Mouse (Mus musculus): ENCODE data around the gene Crebl2. TPM values are rescaled to one million over a fixed set of nuclear protein-coding genes. Genes with fewer than 3 reads are reported as not detected.

Gene Crebl2
- total and polyA plus RNA-seq, 3 experiments = 1.5 to 3.7 TPM; not detected in 1

DNA sequence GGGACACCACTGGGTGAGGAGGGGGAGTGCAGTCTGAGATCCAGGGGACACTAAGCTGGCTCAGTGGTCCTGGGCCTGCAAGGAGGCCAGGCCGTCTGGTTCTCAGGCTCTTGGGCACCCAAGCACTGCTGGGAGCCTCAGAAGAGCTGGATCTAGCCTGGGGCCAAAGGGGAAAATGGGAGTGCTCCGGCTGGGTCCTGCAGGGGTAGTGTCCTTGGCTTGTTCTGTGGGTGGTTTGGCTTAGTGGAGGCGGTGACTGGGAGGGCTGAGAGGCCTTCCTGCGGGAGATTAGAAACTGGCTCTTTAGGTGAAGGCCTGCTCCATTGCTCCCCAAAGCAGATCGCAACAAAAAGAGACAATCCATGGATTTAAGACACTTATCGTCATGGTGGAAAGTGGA lies 16.4 kb downstream of the Crebl2 start:
- H3K9ac ChIP-seq (ENCODE audit: control insufficient read depth, low read depth, low read length, poor library complexity, severe bottlenecking) = no peak overlapping the region
- no peak overlapping the region for H3K4me3 ChIP-seq (ENCODE audit: control insufficient read depth in 1 of 2, insufficient read depth in 1 of 2, low read depth in 2 of 2, low read length in 2 of 2)
- DNase-seq (ENCODE audit: low read depth, low spot score) = no peak
- no peaks in the 10 kb centered on the region; a peak in 1 of 4 replicates for H3K4me1 ChIP-seq (ENCODE audit: control insufficient read depth in 1 of 2, insufficient read depth in 2 of 2, low read length in 2 of 2)
- no peak overlapping the region for H3K27ac ChIP-seq (ENCODE audit: control insufficient read depth, low read depth, low read length)
- no peaks in the 10 kb centered on the region for H3K9me3 ChIP-seq (replicated peaks; ENCODE audit: insufficient read depth, low read length)
- no peaks in the 10 kb centered on the region for H3K79me2 ChIP-seq (ENCODE audit: control insufficient read depth, insufficient read depth, low read length, poor library complexity)
- H3K27me3 ChIP-seq (ENCODE audit: control insufficient read depth in 1 of 2, insufficient read depth in 2 of 2, low read length in 2 of 2) = no peaks in the 10 kb centered on the region
- H3K36me3 ChIP-seq (ENCODE audit: control insufficient read depth in 1 of 2, insufficient read depth in 2 of 2, low read length in 2 of 2) = no peaks in the 10 kb centered on the region
- no peak for TF ChIP-seq ZMIZ1 (IDR thresholded peaks at IDR 0.05; ENCODE audit: low read depth, low read length)
- no peak for TF ChIP-seq JUND (IDR thresholded peaks at IDR 0.05; ENCODE audit: low read depth, low read length)
- TF ChIP-seq SIN3A (IDR thresholded peaks at IDR 0.05; ENCODE audit: low read length) = no peak
- no peak for TF ChIP-seq TCF12 (IDR thresholded peaks at IDR 0.05; ENCODE audit: low read depth, low read length)
- TF ChIP-seq NELFE (IDR thresholded peaks at IDR 0.05; ENCODE audit: low read depth, low read length) = no peak

DNA sequence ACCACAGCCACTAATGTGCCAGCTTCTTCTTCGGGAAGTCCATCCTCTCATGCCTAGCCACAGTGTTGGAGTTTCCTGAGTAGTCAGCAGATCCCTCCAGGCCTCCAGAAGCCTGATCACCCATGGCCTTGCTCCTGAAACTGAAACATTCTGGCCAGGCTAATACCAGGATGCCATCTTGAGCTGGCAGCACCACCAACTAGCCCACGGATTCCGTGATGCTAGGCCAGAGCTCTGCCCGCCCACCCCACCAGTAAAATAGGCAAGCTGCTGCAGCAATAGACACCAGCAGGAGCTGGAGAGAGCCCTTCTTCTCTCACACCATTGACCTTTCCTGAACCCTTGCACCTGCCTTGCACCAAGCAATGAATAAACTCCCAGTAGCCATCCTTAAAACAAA lies 17.6 kb downstream of the Crebl2 start:
- H3K27ac ChIP-seq (ENCODE audit: control insufficient read depth, low read depth, low read length) = no peak overlapping the region
- H3K4me3 ChIP-seq (ENCODE audit: control insufficient read depth in 1 of 2, insufficient read depth in 1 of 2, low read depth in 2 of 2, low read length in 2 of 2) = no peak overlapping the region
- no peaks in the 10 kb centered on the region for H3K27me3 ChIP-seq (ENCODE audit: control insufficient read depth in 1 of 2, insufficient read depth in 2 of 2, low read length in 2 of 2)
- DNase-seq (ENCODE audit: low read depth, low spot score) = no peak
- no peak for TF ChIP-seq RCOR1 (IDR thresholded peaks at IDR 0.05; ENCODE audit: low read depth, low read length)
- TF ChIP-seq MXI1 (IDR thresholded peaks at IDR 0.05; ENCODE audit: low read depth, low read length) = no peak
- no peak for TF ChIP-seq ZMIZ1 (IDR thresholded peaks at IDR 0.05; ENCODE audit: low read depth, low read length)
- no peaks in the 10 kb centered on the region for H3K79me2 ChIP-seq (ENCODE audit: control insufficient read depth, insufficient read depth, low read length, poor library complexity)
- H3K9me3 ChIP-seq (replicated peaks; ENCODE audit: insufficient read depth, low read length) = no peaks in the 10 kb centered on the region
- H3K9ac ChIP-seq (ENCODE audit: control insufficient read depth, low read depth, low read length, poor library complexity, severe bottlenecking) = no peak overlapping the region
- no peaks in the 10 kb centered on the region; a peak in 1 of 4 replicates for H3K4me1 ChIP-seq (ENCODE audit: control insufficient read depth in 1 of 2, insufficient read depth in 2 of 2, low read length in 2 of 2)
- H3K36me3 ChIP-seq (ENCODE audit: control insufficient read depth in 1 of 2, insufficient read depth in 2 of 2, low read length in 2 of 2) = no peaks in the 10 kb centered on the region

DNA sequence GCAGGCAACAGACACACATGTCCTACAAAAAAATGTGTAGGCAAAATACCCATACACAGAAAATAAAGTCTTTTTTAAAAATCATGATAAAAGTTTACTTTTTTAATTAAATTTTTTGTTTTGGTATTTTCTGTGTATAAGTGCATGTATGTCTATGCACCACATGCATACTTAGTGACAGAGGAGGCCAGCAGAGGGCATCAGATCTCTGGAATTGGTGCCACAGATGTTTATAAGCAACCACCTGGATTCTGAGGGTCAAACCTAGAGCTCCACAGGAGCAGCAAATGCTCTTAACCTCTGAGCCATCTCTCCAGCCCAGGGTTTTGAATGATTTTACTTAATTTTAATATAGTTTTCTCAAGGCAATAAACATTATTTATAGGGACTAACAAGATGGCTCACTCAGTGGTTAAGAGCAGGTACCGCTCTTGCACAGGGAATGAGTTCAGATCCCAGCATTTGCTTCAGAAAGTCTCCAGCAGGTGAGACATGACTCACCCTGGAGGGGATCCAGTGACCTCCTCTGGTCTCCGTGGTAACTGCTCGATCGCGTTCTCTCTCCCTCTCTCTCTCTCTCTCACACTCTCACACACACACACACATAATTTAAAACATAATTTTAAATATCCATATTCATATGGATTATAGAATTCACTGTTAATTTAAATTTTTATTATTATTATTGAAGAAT lies 18.4 kb downstream of the Crebl2 start:
- no peak overlapping the region for H3K27ac ChIP-seq (ENCODE audit: control insufficient read depth, low read depth, low read length)
- DNase-seq (ENCODE audit: low read depth, low spot score) = peak; percentile 60
- H3K79me2 ChIP-seq (ENCODE audit: control insufficient read depth, insufficient read depth, low read length, poor library complexity) = no peaks in the 10 kb centered on the region
- no peaks in the 10 kb centered on the region for H3K27me3 ChIP-seq (ENCODE audit: control insufficient read depth in 1 of 2, insufficient read depth in 2 of 2, low read length in 2 of 2)
- no peak overlapping the region for H3K4me3 ChIP-seq (ENCODE audit: control insufficient read depth in 1 of 2, insufficient read depth in 1 of 2, low read depth in 2 of 2, low read length in 2 of 2)
- H3K4me1 ChIP-seq (ENCODE audit: control insufficient read depth in 1 of 2, insufficient read depth in 2 of 2, low read length in 2 of 2) = no peaks in the 10 kb centered on the region; a peak in 1 of 4 replicates
- H3K36me3 ChIP-seq (ENCODE audit: control insufficient read depth in 1 of 2, insufficient read depth in 2 of 2, low read length in 2 of 2) = no peaks in the 10 kb centered on the region
- no peak overlapping the region for H3K9ac ChIP-seq (ENCODE audit: control insufficient read depth, low read depth, low read length, poor library complexity, severe bottlenecking)
- H3K9me3 ChIP-seq (replicated peaks; ENCODE audit: insufficient read depth, low read length) = no peaks in the 10 kb centered on the region
- TF ChIP-seq CTCF (IDR thresholded peaks at IDR 0.05 in 2 of 3, conservative IDR thresholded peaks at IDR 0.05 in 1 of 3; ENCODE audit: control insufficient read depth in 1 of 3, insufficient read depth in 1 of 3, low read depth in 2 of 3, low read length in 3 of 3, poor library complexity in 1 of 3, severe bottlenecking in 1 of 3) (peak; percentile 28 to 68 (median 58); a peak in 5 of 6 replicates), MYC (IDR thresholded peaks at IDR 0.05; ENCODE audit: low read depth, low read length) (peak; percentile 61; the same call in 1 of the 2 replicates), RAD21 (IDR thresholded peaks at IDR 0.05; ENCODE audit: low read depth, low read length) (peak; percentile 63), MAFK (IDR thresholded peaks at IDR 0.05; ENCODE audit: borderline replicate concordance, low read depth, low read length) (no peak), SMC3 (IDR thresholded peaks at IDR 0.05; ENCODE audit: low read depth, low read length) (peak; percentile 64), TCF12 (IDR thresholded peaks at IDR 0.05; ENCODE audit: low read depth, low read length) (no peak)
